Mouse (Mus musculus) frontal cortex, adult 2 months (tissue): ENCODE measurements around the gene Abhd11. TPM values are rescaled to one million over a fixed set of nuclear protein-coding genes. Genes with fewer than 3 reads are reported as not detected.
"Not testable (repeated sequence)": the region's sequence is repeated elsewhere in the genome, so short reads cannot be mapped to it uniquely, and the experiment has no call there.

Source experiments
- DNase-seq, 2 experiments: peaks; one replicate each; pipeline ENCODE4 v3.0.0; 2022; ENCODE audit warnings: low spot score in 1 of 2; ENCODE audit errors: extremely low spot score in 1 of 2
- polyA plus RNA-seq: library from polyadenylated mRNA; depleted of rRNA; stranded (reverse); fragments of >200 nt; gene quantifications from 2 replicates; pipeline ENCODE4 v1.2.3, GENCODE M21; 2012; rRNA removed

The Abhd11 gene
- 68.4 and 80.5 TPM in 2 replicates for polyA plus RNA-seq

DNA sequence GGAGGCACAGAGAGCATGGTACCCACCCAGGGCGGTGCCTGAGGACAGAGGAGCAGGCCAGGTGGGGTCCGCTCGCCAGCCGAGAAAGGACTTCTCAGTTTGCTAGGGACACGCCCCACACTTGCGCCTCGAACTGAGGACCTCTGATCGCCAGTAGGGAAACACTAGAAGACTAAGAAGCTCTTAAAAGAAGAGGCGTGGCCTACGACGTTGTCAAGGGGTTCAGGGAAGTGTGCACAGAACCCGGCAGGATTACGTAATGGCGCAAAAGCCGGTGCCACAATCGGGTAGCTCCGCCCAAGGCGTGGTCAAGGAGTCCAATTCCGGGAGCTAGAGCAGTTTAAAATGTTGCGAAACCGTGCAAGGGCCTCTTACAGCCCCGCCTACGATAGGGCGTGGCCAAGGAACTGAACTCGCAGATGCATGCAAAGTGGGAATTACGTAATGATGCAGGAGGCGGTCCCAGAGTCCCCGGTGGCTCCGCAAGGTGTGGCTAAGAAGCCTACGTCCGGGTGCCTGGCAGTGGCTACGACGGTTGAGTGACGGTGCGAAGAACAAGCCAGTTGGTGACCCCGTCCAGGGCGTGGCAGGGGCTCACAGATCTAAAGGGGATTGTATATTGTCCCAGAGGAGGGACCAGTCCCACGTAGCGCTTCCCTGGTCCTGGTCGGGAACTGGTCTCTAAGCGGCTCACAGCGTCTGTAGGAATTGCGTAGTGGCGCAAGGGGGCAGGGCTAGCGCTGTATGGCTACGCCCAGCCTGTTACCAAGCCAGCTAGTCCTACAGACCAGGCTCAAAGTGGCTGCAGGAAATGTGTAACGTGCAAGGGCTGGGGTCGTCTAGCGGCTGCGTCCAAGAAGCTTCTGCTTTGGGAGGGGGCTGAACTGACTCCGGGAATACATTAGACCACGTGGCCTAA lies at the start of gene Abhd11:
Gene Abhd11, plus strand, starts transcription at position 482 of the 919 bp plus-strand sequence.
- DNase-seq, result peak; percentile 98 to 99

DNA sequence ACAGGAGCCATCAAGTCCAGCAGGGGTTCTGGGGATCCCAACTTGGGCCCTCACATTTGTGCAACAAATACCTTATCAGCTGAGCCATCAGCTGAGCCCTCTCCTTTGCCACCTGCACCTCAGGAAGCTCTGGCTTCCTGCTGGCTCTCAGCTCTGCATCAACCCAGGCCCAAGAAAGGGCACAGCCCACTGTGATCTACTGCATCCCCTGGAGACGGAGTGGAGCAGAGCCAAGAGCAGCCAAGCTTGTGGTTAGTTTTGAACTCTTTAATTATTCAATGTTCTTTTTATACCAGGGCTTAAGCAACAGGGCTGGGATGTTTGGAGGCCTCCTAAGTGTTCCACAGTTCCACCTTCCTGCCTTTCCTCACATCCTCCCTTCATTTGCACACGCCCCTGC lies 48.5 kb upstream of the Abhd11 start:
- DNase-seq, result no peak

DNA sequence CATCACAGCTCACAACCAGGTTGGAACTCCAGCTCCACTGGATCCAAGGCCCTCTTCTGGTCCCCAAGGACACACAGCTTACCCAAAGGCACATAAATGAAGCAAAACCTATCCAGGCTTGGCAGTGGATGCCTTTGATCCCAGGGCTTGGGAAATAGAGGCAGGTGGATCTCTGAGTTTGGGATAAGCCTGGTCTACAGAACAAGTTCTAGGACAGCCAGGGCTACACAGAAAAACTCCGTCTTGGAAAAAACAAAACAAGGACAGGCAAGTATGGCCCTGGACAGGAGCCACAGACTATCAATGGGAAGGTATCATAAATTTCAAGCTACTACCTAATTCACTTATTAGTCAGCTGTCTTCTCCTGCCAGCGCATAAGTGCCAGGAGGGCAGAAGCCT lies 47.4 kb upstream of the Abhd11 start:
- no peak for DNase-seq

DNA sequence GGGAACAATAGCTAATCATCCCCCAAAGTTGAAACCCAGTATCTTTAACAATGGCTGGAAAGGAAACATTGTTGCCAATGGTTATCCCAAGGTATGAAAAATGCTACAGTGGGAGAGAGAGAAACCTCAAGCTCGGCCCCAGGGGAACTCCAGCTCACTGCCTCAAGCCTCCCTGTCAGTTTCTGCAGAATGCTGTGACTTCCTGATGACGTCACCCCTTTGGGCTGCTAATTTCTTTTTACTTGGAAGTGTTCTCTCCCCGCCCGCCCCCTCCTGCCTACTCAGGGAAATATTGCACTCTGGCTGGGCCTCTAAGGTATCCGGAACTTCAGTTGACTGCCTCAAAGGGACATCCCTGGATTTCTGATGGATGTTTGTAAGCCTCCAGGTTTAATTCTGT lies 45.4 kb upstream of the Abhd11 start:
- no peak for DNase-seq

DNA sequence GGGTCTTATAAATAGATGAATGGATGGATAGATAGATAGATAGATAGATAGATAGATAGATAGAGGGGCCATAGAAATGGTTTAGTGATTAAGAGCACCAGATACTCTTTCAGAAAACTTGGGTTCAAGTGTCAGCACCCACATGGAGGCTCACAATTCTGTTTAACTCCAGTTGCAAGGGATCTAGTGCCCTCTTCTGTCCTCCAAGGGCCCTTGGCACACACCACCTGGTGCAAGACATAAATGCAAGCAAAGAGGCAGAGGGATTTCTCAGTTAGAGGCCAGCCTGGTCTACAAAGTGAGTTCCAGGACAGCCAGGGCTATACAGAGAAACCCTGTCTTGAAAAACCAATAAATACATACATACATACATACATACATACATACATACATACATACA lies 44.3 kb upstream of the Abhd11 start:
- not testable (repeated sequence) for DNase-seq

DNA sequence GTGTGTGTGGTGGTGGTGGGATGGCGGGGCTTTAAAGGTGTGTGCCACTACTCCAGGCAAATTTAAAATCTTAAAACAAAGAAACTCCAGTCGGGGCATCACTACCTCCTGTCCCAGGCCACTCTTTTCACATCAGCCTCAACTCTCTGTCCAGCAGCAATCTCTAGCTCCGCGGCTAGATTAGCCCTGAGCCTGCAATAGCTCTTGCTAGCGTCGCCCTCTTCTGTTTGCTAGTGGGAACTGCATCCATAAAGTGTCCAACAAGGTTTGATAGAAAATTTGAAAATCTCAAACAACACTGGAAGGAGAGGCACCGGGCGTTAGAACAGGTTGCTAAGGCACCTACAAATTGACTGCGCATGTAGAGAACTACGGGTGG lies 43.5 kb upstream of the Abhd11 start:
- peak; percentile 21 to 85 for DNase-seq

DNA sequence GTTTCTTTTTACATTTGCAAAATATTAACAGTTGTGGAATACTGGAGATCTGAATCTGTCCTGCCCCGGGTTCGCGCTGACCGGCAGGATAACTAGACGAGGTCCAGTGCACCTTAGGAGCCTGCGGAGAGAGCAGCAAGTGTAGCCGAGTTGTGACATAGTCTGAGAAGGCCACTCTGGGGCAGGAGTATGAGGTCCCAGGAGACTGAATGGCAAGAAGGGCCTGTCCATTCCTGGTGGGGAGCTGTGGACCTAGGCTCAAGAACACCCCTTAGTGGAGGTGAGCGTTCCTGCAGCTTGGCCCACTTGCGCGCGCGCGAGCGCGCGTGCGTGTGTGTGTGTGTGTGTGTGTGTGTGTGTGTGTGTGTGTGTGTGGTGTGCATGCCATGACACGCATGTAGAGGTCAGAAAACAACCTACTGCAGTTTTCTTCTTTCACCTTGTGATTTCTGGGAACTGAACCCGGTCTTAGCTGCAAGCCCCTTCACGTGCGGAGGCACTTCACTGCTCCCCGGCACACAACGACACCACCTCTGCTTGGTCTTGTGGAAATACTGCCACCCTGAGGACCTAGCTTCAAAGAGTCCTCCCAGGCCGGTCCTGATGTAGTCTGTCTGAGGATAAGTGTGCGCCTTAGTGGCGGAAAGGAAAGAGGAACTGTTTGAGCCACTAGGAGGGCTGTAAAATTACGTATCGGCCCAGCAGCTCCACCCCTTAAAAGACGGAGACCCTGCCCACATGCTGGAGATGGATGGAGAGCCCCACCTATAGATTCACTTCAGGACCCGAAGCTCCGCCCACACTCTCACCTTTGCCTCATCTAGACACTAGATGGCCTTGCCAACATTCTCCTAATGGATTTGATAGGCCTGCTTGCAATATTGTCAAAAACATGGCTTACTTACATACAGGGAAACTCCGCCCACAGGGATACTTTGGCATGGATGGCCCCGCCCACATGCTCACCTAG lies 42.8 kb upstream of the Abhd11 start:
- peak in 1 of 2 experiments; percentile 15 for DNase-seq

DNA sequence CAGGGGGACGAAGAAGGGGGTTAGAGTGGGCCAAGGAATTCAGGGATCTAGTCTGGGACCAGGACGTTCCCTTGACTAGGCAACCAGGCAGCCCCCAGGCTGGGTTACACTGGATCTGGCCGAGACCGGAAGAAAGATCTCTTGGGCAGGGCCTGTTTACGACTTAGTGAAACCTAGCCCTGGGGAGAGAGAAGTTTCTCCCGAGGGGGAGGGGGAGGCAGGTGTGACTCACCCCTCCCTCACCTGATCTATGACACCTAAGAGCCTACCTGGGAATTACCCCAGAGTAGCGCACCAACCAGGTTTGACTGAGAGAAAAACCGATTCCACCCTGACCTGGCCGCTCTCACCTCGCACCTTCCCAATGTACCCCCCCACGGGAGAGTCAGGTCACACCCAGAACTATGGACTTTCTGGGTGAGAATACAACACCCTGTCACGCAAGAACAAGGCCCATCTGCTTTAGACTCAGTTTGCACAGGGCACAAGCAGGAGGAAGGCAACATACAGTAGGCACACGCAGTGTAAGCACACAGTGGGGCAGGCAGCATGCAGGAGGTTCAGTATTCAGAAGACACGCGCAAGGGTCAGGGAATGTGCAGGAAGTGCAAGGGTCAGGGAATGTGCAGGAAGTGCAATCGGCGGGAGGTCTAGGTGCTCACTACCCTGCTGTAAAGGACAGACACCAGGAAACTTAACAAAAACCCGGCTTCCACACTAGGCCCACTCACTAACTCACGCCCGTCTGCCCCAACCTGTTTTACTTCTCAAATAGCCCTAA lies 41.6 kb upstream of the Abhd11 start:
- DNase-seq, result no peak

DNA sequence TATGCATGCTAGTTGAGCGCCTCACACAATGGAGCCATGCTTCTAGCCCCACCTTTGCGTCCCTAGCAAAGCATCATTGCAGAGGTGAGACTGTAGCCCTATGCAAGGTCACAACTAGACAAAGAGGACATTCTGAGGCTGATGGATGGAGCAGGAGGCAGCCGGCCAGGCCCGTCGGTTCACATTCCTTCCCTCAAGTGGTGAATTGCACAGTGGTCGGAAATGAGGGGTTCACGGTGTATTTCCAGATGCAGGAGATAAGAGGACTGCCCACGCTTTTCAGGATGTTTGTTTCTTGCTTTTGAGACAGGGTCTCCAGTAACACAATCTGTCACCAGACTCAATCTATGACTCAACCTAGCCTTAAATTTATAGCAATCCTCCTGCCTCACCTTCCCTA lies 38.3 kb upstream of the Abhd11 start:
- DNase-seq, result no peak

DNA sequence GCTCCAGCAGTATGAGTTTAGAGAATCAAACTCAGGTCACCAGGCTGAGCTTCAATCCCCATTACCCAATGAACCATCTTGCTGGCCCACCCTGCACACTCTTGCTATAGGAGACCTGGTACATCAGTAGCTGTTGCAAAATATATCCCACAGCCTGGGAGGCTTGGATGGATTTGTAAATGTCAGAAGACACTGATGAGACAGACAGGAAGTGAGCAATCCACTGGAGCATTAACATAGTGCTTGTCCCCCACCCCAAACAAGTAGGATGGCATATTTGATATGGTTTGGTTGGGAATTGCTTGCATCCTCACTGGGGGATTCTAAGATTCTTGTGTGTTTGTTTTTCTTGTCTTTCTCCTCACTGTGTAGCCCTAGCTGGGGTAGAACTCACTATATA lies 35.9 kb upstream of the Abhd11 start:
- DNase-seq, result no peak

DNA sequence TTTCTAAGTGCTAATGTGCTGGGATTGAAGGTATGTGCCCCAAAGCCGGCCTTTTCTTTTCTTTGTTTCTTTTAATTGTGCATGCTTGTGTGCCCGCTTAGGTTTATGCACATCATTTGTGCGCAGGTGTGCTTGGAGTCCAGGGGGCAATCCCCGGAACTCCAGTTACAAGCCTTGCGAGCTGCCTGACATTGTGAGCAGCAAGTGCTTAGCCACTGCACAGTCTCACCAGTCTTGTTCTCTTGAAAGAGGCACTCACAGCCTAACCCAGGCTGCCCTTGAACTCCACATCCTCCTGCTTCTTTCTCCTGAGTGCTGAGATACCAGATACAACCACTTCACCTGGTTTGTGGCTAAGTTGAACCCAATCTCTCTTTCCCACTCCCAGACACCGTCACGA lies 35.4 kb upstream of the Abhd11 start:
- no peak for DNase-seq

DNA sequence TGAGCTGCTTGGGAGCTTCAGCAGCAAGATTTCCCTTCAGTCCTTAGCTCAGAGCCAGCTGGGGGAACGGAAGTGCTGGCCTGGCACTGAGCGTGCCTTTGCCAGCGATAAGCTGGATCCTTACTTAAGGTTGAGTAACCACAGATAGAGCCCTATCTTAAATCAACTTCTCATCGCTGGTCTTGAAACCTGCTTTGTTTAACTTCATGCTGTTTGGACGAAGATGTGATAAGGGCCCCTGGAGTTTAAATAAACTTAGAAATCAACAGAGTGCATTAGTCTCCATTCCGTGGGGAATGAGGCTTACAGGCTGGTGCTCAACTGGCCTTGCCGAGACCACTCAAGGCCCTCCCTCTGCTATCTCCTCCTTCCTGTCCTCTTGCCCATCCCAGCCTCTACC lies 34.7 kb upstream of the Abhd11 start:
- DNase-seq, result no peak

DNA sequence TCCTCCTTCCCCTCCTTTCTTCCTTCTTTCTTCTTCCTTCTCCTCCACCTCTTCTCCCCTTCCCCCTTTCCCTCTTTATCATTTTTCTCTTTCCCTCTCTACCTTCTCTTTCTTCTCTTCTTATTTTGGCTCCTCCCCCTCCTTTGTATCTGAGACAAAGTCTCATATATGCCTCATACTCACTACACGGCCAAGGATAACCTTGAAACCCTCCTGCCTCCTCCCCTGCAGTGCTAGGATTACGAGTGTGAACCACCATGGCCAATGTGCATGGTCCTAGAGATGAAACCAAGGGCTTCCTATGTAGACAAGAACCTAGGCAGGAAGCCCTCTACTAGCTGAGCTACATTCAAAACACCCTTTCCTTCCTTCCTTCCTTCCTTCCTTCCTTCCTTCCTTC lies 34.0 kb upstream of the Abhd11 start:
- DNase-seq, result no peak

DNA sequence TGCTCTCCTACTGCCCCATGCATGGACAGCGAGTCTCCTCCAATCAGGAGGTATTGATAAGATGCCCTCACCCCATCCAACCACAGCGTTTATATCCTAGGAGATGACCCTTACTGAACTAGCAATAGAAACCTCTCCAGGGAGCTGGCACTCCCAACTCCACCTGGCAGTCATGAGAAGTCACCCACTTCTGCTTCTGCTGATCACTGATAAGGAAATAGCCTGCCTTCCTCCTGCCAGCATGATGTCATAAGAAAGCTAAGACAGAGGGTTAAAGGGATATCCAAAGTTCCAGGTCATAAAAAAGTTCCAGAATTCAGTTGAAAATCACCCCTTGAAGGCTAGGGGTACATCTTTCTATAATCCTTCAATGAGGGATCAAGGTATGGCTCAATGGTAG lies 32.8 kb upstream of the Abhd11 start:
- no peak for DNase-seq

DNA sequence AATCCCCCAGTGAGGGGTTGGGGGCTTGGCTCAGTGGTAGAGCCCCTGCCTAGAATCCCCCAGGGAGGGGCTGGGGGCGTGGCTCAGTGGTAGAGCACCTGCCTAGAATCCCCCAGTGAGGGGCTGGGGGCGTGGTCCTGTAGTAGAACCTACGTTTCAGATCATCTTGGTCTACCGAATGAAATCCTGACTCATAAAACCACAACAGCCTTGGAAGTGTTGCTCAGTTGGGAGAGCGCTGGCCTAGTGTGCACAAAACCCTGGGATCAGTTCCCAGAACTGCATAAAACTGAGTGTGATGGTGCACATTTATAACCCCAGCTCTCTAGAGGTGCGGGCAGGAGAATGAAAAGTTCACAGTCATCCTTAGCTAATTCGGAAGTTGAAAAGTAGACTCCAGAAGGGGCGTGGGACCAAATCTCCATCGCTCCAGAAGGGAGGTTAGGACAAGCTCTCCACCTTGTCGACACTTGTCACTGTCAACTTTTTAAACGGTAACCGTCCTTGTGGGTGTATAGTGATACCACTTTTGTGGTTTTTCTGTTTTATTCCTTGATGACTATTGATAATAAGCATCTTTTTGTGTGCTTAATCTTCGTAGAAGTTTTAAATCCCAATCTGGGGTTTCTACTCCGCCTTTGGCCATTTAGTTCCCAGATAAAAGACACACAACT lies 32.2 kb upstream of the Abhd11 start:
- no peak for DNase-seq

DNA sequence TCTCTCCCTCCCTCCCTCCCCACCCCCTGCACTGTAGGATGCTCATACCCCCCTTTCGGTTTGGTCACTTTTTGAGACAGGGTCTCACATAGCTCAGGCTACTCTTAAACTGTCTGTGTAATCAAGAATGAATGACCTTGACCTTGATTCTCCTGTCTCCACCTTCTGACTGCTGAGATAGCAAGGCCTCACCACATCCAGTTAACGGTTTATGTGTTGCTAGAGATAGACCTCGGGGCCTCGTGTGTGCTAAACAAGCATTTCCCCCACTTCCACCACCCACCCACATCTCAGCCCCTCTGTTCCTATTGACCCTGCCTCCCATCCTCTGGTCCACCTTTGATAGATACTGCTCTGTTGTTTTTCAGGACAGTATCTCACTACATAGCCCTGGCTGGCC lies 31.1 kb upstream of the Abhd11 start:
- DNase-seq, result no peak

DNA sequence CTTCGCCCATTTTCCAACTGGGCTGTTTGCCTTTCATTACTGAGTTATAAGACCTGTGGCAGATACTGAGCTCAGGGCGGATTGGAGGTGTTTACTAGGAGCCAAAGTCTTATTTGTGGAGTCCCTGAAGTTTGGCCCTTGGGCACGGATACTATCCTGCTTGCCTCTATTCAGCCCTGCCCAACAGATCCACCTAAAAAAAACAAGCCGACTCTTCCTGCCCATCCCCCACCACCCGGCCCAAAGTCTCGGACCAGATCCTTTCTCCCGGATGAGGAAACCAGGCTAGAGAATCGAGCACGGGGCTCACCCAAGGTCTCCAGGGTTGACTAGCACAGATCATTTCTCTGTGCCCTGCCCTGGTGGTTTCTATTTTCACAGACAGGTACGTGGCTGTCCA lies 27.8 kb upstream of the Abhd11 start:
- no peak for DNase-seq

DNA sequence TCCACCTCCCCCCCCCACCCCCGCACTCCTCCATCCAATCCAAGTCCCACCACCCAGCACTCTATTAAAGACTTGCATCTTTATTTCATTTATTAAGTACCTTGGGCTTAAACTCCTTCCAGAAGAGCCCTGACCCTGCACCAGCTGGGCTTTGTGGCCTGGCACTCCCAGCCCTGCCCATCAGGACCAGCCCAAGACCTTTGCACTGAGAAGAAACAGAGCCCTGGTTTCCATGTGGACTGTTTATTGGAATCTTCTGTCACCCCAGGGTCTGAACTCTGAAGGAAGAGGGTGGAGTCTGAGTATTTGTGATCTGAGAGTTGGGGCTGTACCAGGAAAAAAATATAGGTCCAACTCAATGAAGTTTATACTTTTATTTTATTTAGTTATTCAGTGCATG lies 25.8 kb upstream of the Abhd11 start:
- DNase-seq, result no peak

DNA sequence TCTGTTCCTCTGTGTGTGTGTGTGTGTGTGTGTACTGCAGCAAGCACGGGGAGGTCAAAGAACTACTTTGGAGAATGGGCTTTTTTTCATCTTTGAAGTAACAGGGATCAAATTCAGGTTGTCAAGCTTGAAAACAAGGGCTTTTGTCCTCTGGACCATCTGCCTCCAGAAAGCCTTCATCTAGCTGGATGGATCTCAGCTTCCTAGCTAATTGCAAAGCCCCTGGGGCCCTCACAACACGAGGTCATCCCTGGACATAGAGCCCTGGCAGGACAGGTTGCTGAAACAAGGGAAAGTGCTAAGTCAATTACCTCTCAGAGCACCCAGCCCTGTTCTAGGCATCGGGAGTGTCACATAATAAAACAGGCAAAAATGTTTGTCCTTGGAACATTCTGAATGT lies 25.2 kb upstream of the Abhd11 start:
- DNase-seq, result no peak

DNA sequence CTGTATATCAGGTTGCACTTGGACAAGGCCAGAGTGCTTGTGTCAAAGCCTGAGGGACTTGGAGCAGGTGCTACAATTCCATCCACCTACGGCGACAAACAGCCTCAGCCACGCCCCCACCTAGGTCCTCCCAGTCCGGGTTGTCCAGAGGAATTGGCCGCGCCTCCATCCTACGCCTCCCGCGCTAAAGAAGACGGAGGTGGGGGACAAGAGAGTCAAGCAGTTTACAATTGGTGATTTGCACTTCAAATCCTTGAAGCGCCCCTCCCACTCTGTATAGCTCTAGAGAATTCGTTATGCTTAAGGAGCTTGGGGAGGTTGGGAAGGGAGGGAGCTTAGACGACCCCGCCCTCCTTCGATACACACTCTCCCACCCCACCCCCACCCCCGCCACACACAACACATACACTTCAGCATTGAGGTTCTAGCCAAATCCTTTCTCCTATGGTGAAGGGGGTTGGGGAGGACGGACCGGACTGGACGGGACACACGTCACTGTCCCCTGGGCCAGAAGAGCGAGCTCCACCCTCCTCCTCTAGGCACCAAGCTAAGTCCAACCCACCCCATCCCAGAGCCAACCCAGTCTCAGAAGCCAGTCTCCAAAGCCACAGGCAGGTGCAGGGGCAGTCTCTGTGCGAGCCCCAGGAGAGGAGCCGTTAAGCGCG lies 23.2 kb upstream of the Abhd11 start, which contains the start of gene Cldn3:
Gene Cldn3, plus strand, starts transcription at position 582 of the 665 bp plus-strand sequence.
- no peak for DNase-seq
